Mouse (Mus musculus) spleen, adult 18-20 months (tissue): ENCODE measurements around the gene Plxdc1.

Experiments used
- DNase-seq, 2 experiments: peaks; one replicate each; pipeline ENCODE4 v3.0.0; 2022; ENCODE audit warnings: mixed read lengths in 2 of 2

Gene Plxdc1

GRCm38 (mm10) chr11:97953939-97954275 is 32.3 kb downstream of the Plxdc1 start:
- DNase-seq = no peak

- no peak for DNase-seq
Measured at GRCm38 (mm10) chr11:97953179-97953938, 32.9 kb downstream of the Plxdc1 start.

DNA sequence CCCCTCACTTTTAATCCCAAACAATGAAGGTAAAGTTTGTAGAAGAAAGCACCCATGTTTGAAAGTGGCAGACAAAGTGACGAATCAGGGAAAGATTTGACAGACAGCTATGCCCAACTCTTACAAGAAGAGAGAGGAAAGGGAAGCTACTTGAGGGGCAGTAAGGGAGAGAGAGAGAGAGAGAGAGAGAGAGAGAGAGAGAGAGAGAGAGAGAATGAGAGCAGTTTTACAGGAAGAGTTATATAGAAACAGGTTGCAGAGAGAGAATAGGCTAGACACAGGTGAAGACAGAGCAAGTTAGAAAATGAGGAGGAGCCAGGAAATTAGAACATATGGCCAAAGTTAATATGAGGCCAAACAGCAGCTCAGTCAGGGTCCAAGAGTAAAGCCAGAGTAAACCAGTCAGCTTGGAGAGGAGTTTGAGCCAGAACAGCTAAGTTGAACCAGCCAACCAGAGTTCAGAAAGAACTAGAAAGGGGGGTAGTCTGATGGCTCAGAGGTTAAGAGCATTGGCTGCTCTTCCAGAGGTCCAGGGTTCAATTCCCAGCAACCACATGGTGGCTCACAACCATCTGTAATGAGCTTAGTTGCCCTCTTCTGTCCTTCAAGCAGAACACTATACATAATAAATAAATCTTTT is 33.8 kb downstream of the Plxdc1 start:
- no peak for DNase-seq

DNA sequence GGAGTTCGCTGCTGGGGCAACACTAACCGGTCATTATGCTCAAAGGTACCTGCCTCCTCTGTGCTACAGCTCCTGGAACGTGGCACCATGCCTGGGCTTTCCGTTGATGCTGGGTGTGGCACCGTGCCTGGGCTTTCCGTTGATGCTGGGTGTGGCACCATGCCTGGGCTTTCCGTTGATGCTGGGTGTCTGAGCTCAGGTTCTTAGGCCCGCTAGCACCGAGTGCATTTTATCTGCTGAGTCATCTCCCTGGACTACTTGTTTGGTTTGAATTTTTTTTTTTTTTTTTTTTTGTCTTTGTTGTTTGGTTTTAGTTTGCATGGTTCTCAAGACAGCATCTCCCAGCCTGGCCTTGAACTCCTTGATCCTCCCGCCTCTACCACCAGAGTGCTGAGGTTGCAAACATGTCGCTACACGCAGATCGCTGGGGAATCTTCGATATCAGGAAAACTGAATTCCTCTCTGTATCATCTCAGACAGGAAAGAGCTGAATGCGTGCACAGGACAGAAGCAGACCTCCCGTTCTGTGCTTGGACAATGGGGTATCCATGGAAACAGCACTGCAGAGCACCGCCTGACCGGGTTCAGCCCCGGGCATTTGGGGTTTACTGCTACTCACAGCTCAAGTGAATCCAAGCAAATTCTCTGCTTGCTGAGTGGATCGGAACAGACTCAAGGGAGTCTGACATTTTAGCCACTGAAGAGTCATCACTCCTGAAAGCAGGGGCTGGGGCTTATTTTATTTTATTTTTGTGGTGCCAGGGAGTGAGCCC is 36.4 kb downstream of the Plxdc1 start:
- DNase-seq = no peak

DNA sequence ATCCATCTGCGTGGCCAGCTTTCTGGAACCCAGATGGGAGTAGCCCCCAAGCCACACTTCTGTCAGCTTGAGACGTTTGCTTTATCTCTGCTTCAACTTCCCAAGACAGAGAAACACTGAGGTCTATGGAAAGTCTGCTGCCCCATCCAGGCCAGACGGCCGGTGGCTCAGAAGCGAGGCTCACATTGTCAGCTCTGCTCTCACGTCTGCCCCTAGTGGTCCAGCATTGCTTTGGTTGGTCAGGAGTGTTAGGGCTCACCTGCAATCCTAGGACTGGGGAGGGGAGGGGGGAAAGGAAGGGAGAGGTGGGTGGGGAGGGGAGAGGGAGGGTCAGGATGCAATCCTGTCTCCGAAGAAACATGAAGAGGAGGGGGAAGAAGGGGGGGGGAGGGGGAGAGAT is 38.8 kb downstream of the Plxdc1 start:
- peak in 1 of 2 experiments; percentile 55 for DNase-seq

GRCm38 (mm10) chr11:97945738-97946289 is 40.4 kb downstream of the Plxdc1 start:
- DNase-seq = peak in 1 of 2 experiments; percentile 16

- DNase-seq = no peak
Measured at GRCm38 (mm10) chr11:97945031-97945430, 41.2 kb downstream of the Plxdc1 start.

- no peak for DNase-seq
Measured at GRCm38 (mm10) chr11:97943256-97943655, 43.0 kb downstream of the Plxdc1 start.

GRCm38 (mm10) chr11:97942420-97943111 is 43.7 kb downstream of the Plxdc1 start:
- DNase-seq = no peak

DNA sequence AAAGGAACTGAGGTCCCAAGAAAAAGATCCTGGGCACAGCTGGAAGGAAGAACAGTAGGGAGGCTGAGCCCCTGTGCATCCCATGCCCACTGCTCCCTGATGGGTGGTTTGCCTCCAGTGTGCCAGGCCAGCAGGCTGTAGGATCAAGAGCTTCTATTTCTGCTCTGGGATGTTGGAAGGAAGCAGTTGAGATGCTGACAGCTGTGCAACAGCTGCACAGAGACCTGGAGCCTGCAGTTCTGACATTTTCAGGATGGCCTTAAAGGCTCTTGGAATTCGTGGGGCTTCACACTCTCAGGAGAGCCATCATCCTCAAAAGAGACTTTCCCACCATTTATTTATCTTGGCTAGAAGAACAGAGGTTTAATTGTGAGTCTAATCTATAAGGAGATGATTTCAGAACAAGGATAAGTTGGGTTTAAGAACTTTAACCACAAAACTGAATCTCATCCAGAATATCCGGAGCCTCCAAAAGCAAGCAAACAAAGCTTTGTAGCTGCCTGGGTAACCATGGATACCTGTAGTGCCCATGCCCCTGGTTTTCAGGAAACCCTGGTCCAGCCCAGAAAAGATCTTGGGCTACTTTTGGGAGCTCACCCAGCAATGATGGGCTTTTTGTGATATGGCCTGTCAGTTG is 48.7 kb downstream of the Plxdc1 start:
- DNase-seq = no peak

GRCm38 (mm10) chr11:97936758-97937157 is 49.5 kb downstream of the Plxdc1 start:
- peak; percentile 43 to 69 for DNase-seq

- no peak for DNase-seq
Measured at GRCm38 (mm10) chr11:97935913-97936575, 50.2 kb downstream of the Plxdc1 start.

- DNase-seq = no peak
Measured at GRCm38 (mm10) chr11:97933553-97933952, 52.7 kb downstream of the Plxdc1 start.

DNA sequence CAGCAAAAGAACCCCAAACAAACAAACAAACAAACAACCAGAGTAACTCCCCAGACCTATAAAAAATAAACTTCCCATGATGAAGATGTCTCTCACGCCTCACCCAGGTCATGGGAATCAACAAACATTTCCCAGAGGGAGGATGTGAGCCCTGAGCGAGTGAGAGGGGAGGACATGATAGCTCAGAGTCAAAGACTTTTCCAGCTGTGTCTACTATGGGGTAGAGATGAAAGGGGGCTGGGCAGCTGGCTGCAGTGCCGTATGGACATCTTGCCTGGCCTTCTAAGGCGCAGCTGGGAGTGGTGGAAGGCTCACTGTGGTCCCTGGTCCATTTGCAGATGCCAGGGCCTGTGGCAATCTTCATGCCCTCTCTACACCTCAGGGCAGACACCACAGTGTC is 57.3 kb downstream of the Plxdc1 start:
- no peak for DNase-seq

DNA sequence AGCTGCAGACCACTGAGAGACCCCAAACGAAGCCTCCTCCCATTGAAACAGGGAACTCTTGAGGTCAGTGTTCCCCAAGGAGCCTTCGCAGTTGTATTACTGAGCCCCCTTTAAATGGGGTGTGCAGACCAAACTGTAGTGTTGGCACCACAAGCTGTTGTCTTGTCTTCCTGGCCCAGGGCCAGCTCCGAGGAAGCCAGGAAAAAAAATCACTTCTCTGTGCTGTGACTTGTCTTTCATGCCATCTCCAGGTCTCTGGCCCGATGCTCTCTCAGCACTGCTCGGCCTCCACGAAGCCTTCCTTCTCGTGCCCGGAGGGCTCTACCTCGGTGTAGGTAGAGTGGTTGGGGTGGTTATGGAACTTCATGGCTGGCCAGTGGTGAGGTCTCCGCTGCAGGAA is 62.0 kb downstream of the Plxdc1 start:
- DNase-seq = no peak

GRCm38 (mm10) chr11:97923639-97924038 is 62.6 kb downstream of the Plxdc1 start:
- no peak for DNase-seq

DNA sequence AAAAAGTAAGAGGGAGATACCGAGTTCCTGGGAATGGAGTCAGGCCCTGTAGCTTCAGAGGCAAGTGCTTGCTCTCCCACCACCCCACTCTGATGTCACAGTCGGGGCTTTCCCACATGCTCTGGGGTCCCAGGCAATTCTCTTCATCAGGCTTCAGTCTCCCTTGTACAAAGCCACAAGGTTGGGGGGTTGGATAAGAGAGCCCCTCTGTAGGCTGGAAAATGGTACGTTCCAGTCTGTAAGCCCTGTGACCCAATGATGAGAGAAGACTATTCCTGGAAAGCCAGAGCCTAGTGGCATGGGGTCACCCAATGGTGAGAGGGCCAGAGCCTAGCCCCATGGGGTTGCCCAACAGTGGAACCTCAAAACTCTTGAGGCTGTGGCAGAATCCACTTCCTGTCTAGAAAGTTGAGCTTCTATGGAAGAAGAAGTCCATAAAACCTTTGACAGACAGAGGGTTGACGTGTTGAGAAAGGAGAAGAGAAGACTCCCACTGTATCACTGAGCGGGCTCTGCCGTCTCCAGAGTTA is 70.2 kb downstream of the Plxdc1 start:
- no peak for DNase-seq

GRCm38 (mm10) chr11:97915471-97915870 is 70.8 kb downstream of the Plxdc1 start:
- DNase-seq = no peak

- DNase-seq = no peak
Measured at GRCm38 (mm10) chr11:97913111-97913510, 73.1 kb downstream of the Plxdc1 start.

DNA sequence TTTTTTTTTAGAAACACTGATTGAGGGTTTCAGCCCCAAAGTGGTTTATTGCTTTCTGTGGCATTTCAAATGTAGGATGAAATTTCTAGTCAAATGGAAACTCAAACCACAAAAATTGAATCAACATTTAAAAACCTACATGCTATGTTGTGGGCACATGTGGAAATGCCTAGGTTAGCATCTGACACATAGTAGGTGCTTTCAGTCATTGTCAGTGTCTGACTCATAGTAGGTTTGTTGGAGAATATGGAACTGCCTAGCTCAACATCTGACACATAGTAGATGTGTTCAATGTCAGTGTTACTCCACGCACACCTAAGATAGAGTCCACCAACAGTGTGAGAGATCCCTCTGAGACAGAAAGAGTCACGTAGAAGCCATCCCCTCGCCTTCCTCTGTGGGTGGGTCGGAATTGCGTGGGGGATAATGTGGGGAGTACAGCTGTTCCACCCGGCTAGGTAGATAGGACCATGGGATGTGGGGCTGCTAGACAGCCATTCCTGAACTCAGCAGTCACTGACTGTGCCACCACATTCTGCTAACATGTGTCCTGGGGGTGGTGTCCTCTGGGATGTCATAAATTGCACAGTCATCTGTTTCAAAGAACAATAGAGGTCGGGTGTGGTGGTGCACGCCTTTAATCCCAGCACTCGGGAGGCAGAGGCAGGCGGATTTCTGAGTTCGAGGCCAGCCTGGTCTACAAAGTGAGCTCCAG is 77.5 kb downstream of the Plxdc1 start:
- DNase-seq = no peak

- no peak for DNase-seq
Measured at GRCm38 (mm10) chr11:97907935-97908334, 78.3 kb downstream of the Plxdc1 start.
